Mouse (Mus musculus): ENCODE measurements around the gene Cadps2. TPM values are rescaled to one million over a fixed set of nuclear protein-coding genes. Genes with fewer than 3 reads are reported as not detected.

Gene Cadps2
- polyA plus RNA-seq, 1 experiment from 2014 or later: 0.18 TPM

- Histone ChIP-seq H3K9ac (replicated peaks) (no peak overlapping the region), H3K36me3 (replicated peaks; ENCODE audit: insufficient read depth, low read length) (no peaks in the 10 kb centered on the region), H3K4me2 (ENCODE audit: low read depth, low read length) (no peak overlapping the region), H3K9me3 (ENCODE audit: low read length) (no peaks in the 10 kb centered on the region), H3K4me1 (ENCODE audit: insufficient read depth) (peaks cover 5% of the 10 kb centered on the region; the same call in 1 of the 2 replicates), H3K4me3 (ENCODE audit: low read depth, low read length) (no peak overlapping the region), H3K27me3 (ENCODE audit: insufficient read depth, low read length) (peaks cover 21% of the 10 kb centered on the region), H3K27ac (ENCODE audit: low read depth) (no peak overlapping the region)
- DNase-seq (no peak), ATAC-seq (no peak)
- 80% methylated on average over 5 of the region's 5 CpGs for WGBS (ENCODE audit: insufficient replicate concordance)
- TF ChIP-seq CTCF (IDR thresholded peaks at IDR 0.05; ENCODE audit: low read depth) (no peak), EP300 (IDR thresholded peaks at IDR 0.05; ENCODE audit: low read depth) (no peak)
These were observed 2.1 kb downstream of the Cadps2 start for GRCm38 (mm10) chr6:23837127-23837526.

GRCm38 (mm10) chr6:23836694-23837093, 2.5 kb downstream of the Cadps2 start:
- ATAC-seq (no peak), DNase-seq (no peak)
- no peaks in the 10 kb centered on the region for H3K36me3 ChIP-seq (replicated peaks; ENCODE audit: insufficient read depth, low read length)
- peaks cover 21% of the 10 kb centered on the region for H3K27me3 ChIP-seq (ENCODE audit: insufficient read depth, low read length)
- no peaks in the 10 kb centered on the region for H3K9me3 ChIP-seq (ENCODE audit: low read length)
- H3K9ac ChIP-seq (replicated peaks): no peak overlapping the region
- no peak overlapping the region for H3K27ac ChIP-seq (ENCODE audit: low read depth)
- no peak overlapping the region for H3K4me3 ChIP-seq (ENCODE audit: low read depth, low read length)
- WGBS (ENCODE audit: insufficient replicate concordance): 53% methylated on average over 2 of the region's 2 CpGs
- no peak overlapping the region for H3K4me2 ChIP-seq (ENCODE audit: low read depth, low read length)
- H3K4me1 ChIP-seq (ENCODE audit: insufficient read depth): peaks cover 5% of the 10 kb centered on the region; the same call in 1 of the 2 replicates
- TF ChIP-seq CTCF (IDR thresholded peaks at IDR 0.05; ENCODE audit: low read depth): no peak
- TF ChIP-seq EP300 (IDR thresholded peaks at IDR 0.05; ENCODE audit: low read depth): no peak

- Histone ChIP-seq H3K9ac (replicated peaks) (no peak overlapping the region), H3K36me3 (replicated peaks; ENCODE audit: insufficient read depth, low read length) (no peaks in the 10 kb centered on the region), H3K9me3 (ENCODE audit: low read length) (no peaks in the 10 kb centered on the region), H3K27me3 (ENCODE audit: insufficient read depth, low read length) (peaks cover 21% of the 10 kb centered on the region), H3K4me2 (ENCODE audit: low read depth, low read length) (no peak overlapping the region), H3K4me1 (ENCODE audit: insufficient read depth) (peaks cover 5% of the 10 kb centered on the region; the same call in 1 of the 2 replicates), H3K27ac (ENCODE audit: low read depth) (no peak overlapping the region), H3K4me3 (ENCODE audit: low read depth, low read length) (no peak overlapping the region)
- no peak for TF ChIP-seq CTCF (IDR thresholded peaks at IDR 0.05; ENCODE audit: low read depth)
- TF ChIP-seq EP300 (IDR thresholded peaks at IDR 0.05; ENCODE audit: low read depth): no peak
- ATAC-seq: no peak
- DNase-seq: no peak
- WGBS (ENCODE audit: insufficient replicate concordance): 75% methylated on average over 4 of the region's 4 CpGs
These were observed 3.7 kb downstream of the Cadps2 start for GRCm38 (mm10) chr6:23835552-23835951.

- Histone ChIP-seq H3K9me3 (ENCODE audit: low read length) (no peaks in the 10 kb centered on the region), H3K9ac (replicated peaks) (no peak overlapping the region), H3K4me1 (ENCODE audit: insufficient read depth) (no peaks in the 10 kb centered on the region), H3K4me2 (ENCODE audit: low read depth, low read length) (no peak overlapping the region), H3K36me3 (replicated peaks; ENCODE audit: insufficient read depth, low read length) (no peaks in the 10 kb centered on the region), H3K4me3 (ENCODE audit: low read depth, low read length) (no peak overlapping the region), H3K27ac (ENCODE audit: low read depth) (no peak overlapping the region), H3K27me3 (ENCODE audit: insufficient read depth, low read length) (no peaks in the 10 kb centered on the region)
- TF ChIP-seq EP300 (IDR thresholded peaks at IDR 0.05; ENCODE audit: low read depth) (no peak), CTCF (IDR thresholded peaks at IDR 0.05; ENCODE audit: low read depth) (no peak)
- DNase-seq: no peak
- no peak for ATAC-seq
- WGBS (ENCODE audit: insufficient replicate concordance): 55% methylated on average over 3 of the region's 3 CpGs
These were observed 8.5 kb downstream of the Cadps2 start for GRCm38 (mm10) chr6:23830741-23831140.

GRCm38 (mm10) chr6:23829338-23829737, 9.9 kb downstream of the Cadps2 start:
- Histone ChIP-seq H3K36me3 (replicated peaks; ENCODE audit: insufficient read depth, low read length) (no peaks in the 10 kb centered on the region), H3K27ac (ENCODE audit: low read depth) (no peak overlapping the region), H3K4me1 (ENCODE audit: insufficient read depth) (no peaks in the 10 kb centered on the region), H3K4me3 (ENCODE audit: low read depth, low read length) (no peak overlapping the region), H3K4me2 (ENCODE audit: low read depth, low read length) (no peak overlapping the region), H3K9me3 (ENCODE audit: low read length) (no peaks in the 10 kb centered on the region), H3K9ac (replicated peaks) (no peak overlapping the region), H3K27me3 (ENCODE audit: insufficient read depth, low read length) (no peaks in the 10 kb centered on the region)
- TF ChIP-seq EP300 (IDR thresholded peaks at IDR 0.05; ENCODE audit: low read depth) (no peak), CTCF (IDR thresholded peaks at IDR 0.05; ENCODE audit: low read depth) (no peak)
- ATAC-seq (no peak), DNase-seq (no peak)
- WGBS (ENCODE audit: insufficient replicate concordance): 70% methylated on average over 2 of the region's 2 CpGs

GRCm38 (mm10) chr6:23821819-23822218, 17.4 kb downstream of the Cadps2 start:
- Histone ChIP-seq H3K27ac (ENCODE audit: low read depth) (no peak overlapping the region), H3K4me3 (ENCODE audit: low read depth, low read length) (no peak overlapping the region), H3K9me3 (ENCODE audit: low read length) (no peaks in the 10 kb centered on the region), H3K9ac (replicated peaks) (no peak overlapping the region), H3K36me3 (replicated peaks; ENCODE audit: insufficient read depth, low read length) (no peaks in the 10 kb centered on the region), H3K4me2 (ENCODE audit: low read depth, low read length) (no peak overlapping the region), H3K27me3 (ENCODE audit: insufficient read depth, low read length) (no peaks in the 10 kb centered on the region), H3K4me1 (ENCODE audit: insufficient read depth) (no peaks in the 10 kb centered on the region)
- no peak for ATAC-seq
- DNase-seq: no peak
- TF ChIP-seq EP300 (IDR thresholded peaks at IDR 0.05; ENCODE audit: low read depth) (no peak), CTCF (IDR thresholded peaks at IDR 0.05; ENCODE audit: low read depth) (no peak)
- 71% methylated on average over 5 of the region's 5 CpGs for WGBS (ENCODE audit: insufficient replicate concordance)

GRCm38 (mm10) chr6:23810087-23810486, 29.1 kb downstream of the Cadps2 start:
- no peak overlapping the region for H3K27ac ChIP-seq (ENCODE audit: low read depth)
- no peak overlapping the region for H3K4me3 ChIP-seq (ENCODE audit: low read depth, low read length)
- H3K4me1 ChIP-seq (ENCODE audit: insufficient read depth): no peaks in the 10 kb centered on the region
- no peaks in the 10 kb centered on the region for H3K9me3 ChIP-seq (ENCODE audit: low read length)
- TF ChIP-seq EP300 (IDR thresholded peaks at IDR 0.05; ENCODE audit: low read depth): no peak
- TF ChIP-seq CTCF (IDR thresholded peaks at IDR 0.05; ENCODE audit: low read depth): no peak
- no peaks in the 10 kb centered on the region for H3K27me3 ChIP-seq (ENCODE audit: insufficient read depth, low read length)
- H3K9ac ChIP-seq (replicated peaks): no peak overlapping the region
- no peaks in the 10 kb centered on the region for H3K36me3 ChIP-seq (replicated peaks; ENCODE audit: insufficient read depth, low read length)
- no peak overlapping the region for H3K4me2 ChIP-seq (ENCODE audit: low read depth, low read length)
- DNase-seq: no peak
- 67% methylated on average over 1 of the region's 1 CpGs for WGBS (ENCODE audit: insufficient replicate concordance)
- ATAC-seq: no peak
